Mouse (Mus musculus): ENCODE results near the gene Gpr88. TPM values are rescaled to one million over a fixed set of nuclear protein-coding genes. Genes with fewer than 3 reads are reported as not detected.

The Gpr88 gene
- polyA plus RNA-seq, 1 experiment from 2014 or later, result 0.65 TPM

GRCm38 (mm10) chr3:116252255-116253040 is 855 bp downstream of the Gpr88 start:
- peaks cover 43% of the 10 kb centered on the region for H3K27me3 ChIP-seq (ENCODE audit: control insufficient read depth, insufficient read depth, low read length)
- H3K4me1 ChIP-seq (ENCODE audit: control insufficient read depth, insufficient read depth, low read length), result peaks cover 22% of the 10 kb centered on the region; the same call in 1 of the 2 replicates
- peak overlapping the region; percentile 58 for H3K4me3 ChIP-seq (ENCODE audit: low read length)
- peak overlapping the region; percentile 48; the same call in 1 of the 2 replicates for H3K9ac ChIP-seq (ENCODE audit: low read depth, low read length)
- no peak overlapping the region for H3K27ac ChIP-seq (ENCODE audit: low read depth, low read length)
- H3K4me2 ChIP-seq (replicated peaks; ENCODE audit: low read depth, low read length), result peak overlapping the region; percentile 98
- H3K36me3 ChIP-seq (ENCODE audit: control insufficient read depth, insufficient read depth, low read length), result no peaks in the 10 kb centered on the region
- under 1% methylated on average over 46 of the region's 48 CpGs for WGBS
- peak; percentile 61 for ATAC-seq (ENCODE audit: low FRiP score, low TSS enrichment)
- H3K9me3 ChIP-seq (ENCODE audit: control insufficient read depth, low read length), result no peaks in the 10 kb centered on the region

- Histone ChIP-seq H3K4me2 (replicated peaks; ENCODE audit: low read depth, low read length) (peak overlapping the region; percentile 98), H3K9me3 (ENCODE audit: control insufficient read depth, low read length) (no peaks in the 10 kb centered on the region), H3K27ac (ENCODE audit: low read depth, low read length) (no peak overlapping the region), H3K4me1 (ENCODE audit: control insufficient read depth, insufficient read depth, low read length) (peaks cover 22% of the 10 kb centered on the region; the same call in 1 of the 2 replicates), H3K9ac (ENCODE audit: low read depth, low read length) (peak overlapping the region; percentile 48), H3K36me3 (ENCODE audit: control insufficient read depth, insufficient read depth, low read length) (no peaks in the 10 kb centered on the region), H3K27me3 (ENCODE audit: control insufficient read depth, insufficient read depth, low read length) (peaks cover 43% of the 10 kb centered on the region), H3K4me3 (ENCODE audit: low read length) (peak overlapping the region; percentile 58)
- under 1% methylated on average over 66 of the region's 86 CpGs for WGBS
- ATAC-seq (ENCODE audit: low FRiP score, low TSS enrichment), result peak; percentile 76
These were observed 1.6 kb downstream of the Gpr88 start for GRCm38 (mm10) chr3:116251481-116252254.

GRCm38 (mm10) chr3:116249026-116249425 is 4.3 kb downstream of the Gpr88 start:
- peaks cover 22% of the 10 kb centered on the region; the same call in 1 of the 2 replicates for H3K4me1 ChIP-seq (ENCODE audit: control insufficient read depth, insufficient read depth, low read length)
- H3K4me2 ChIP-seq (replicated peaks; ENCODE audit: low read depth, low read length), result no peak overlapping the region
- peaks cover 39% of the 10 kb centered on the region for H3K27me3 ChIP-seq (ENCODE audit: control insufficient read depth, insufficient read depth, low read length)
- H3K9ac ChIP-seq (ENCODE audit: low read depth, low read length), result no peak overlapping the region
- H3K27ac ChIP-seq (ENCODE audit: low read depth, low read length), result no peak overlapping the region
- WGBS, result 75% methylated on average over 2 of the region's 2 CpGs
- no peak overlapping the region for H3K4me3 ChIP-seq (ENCODE audit: low read length)
- H3K9me3 ChIP-seq (ENCODE audit: control insufficient read depth, low read length), result no peaks in the 10 kb centered on the region
- H3K36me3 ChIP-seq (ENCODE audit: control insufficient read depth, insufficient read depth, low read length), result no peaks in the 10 kb centered on the region
- ATAC-seq (ENCODE audit: low FRiP score, low TSS enrichment), result no peak

- Histone ChIP-seq H3K4me3 (ENCODE audit: low read length) (no peak overlapping the region), H3K4me1 (ENCODE audit: control insufficient read depth, insufficient read depth, low read length) (no peaks in the 10 kb centered on the region), H3K9ac (ENCODE audit: low read depth, low read length) (no peak overlapping the region), H3K27me3 (ENCODE audit: control insufficient read depth, insufficient read depth, low read length) (no peaks in the 10 kb centered on the region; the same call in 1 of the 2 replicates), H3K27ac (ENCODE audit: low read depth, low read length) (no peak overlapping the region), H3K4me2 (replicated peaks; ENCODE audit: low read depth, low read length) (no peak overlapping the region), H3K36me3 (ENCODE audit: control insufficient read depth, insufficient read depth, low read length) (no peaks in the 10 kb centered on the region), H3K9me3 (ENCODE audit: control insufficient read depth, low read length) (no peaks in the 10 kb centered on the region)
- 77% methylated on average over 6 of the region's 6 CpGs for whole genome bisulfite sequencing
- ATAC-seq (ENCODE audit: low FRiP score, low TSS enrichment), result no peak
These were observed 8.8 kb downstream of the Gpr88 start for GRCm38 (mm10) chr3:116244476-116244875.

- Histone ChIP-seq H3K4me3 (ENCODE audit: low read length) (no peak overlapping the region), H3K4me1 (ENCODE audit: control insufficient read depth, insufficient read depth, low read length) (no peaks in the 10 kb centered on the region), H3K9ac (ENCODE audit: low read depth, low read length) (no peak overlapping the region), H3K27me3 (ENCODE audit: control insufficient read depth, insufficient read depth, low read length) (no peaks in the 10 kb centered on the region), H3K4me2 (replicated peaks; ENCODE audit: low read depth, low read length) (no peak overlapping the region), H3K27ac (ENCODE audit: low read depth, low read length) (no peak overlapping the region), H3K9me3 (ENCODE audit: control insufficient read depth, low read length) (no peaks in the 10 kb centered on the region), H3K36me3 (ENCODE audit: control insufficient read depth, insufficient read depth, low read length) (no peaks in the 10 kb centered on the region)
- WGBS, result 80% methylated on average over 9 of the region's 9 CpGs
- no peak for ATAC-seq (ENCODE audit: low FRiP score, low TSS enrichment)
These were observed 10.6 kb downstream of the Gpr88 start for GRCm38 (mm10) chr3:116242685-116243084.

- Histone ChIP-seq H3K4me3 (ENCODE audit: low read length) (no peak overlapping the region), H3K36me3 (ENCODE audit: control insufficient read depth, insufficient read depth, low read length) (no peaks in the 10 kb centered on the region), H3K27ac (ENCODE audit: low read depth, low read length) (no peak overlapping the region), H3K9ac (ENCODE audit: low read depth, low read length) (no peak overlapping the region), H3K27me3 (ENCODE audit: control insufficient read depth, insufficient read depth, low read length) (no peaks in the 10 kb centered on the region), H3K9me3 (ENCODE audit: control insufficient read depth, low read length) (no peaks in the 10 kb centered on the region), H3K4me1 (ENCODE audit: control insufficient read depth, insufficient read depth, low read length) (no peaks in the 10 kb centered on the region), H3K4me2 (replicated peaks; ENCODE audit: low read depth, low read length) (no peak overlapping the region)
- 86% methylated on average over 5 of the region's 5 CpGs for WGBS
- ATAC-seq (ENCODE audit: low FRiP score, low TSS enrichment), result no peak
These were observed 15.8 kb downstream of the Gpr88 start for GRCm38 (mm10) chr3:116237527-116237926.

GRCm38 (mm10) chr3:116236856-116237255 is 16.4 kb downstream of the Gpr88 start:
- ATAC-seq (ENCODE audit: low FRiP score, low TSS enrichment), result 0 out of 2 replicates have a peak, but pooled peaks have one; percentile 39
- Histone ChIP-seq H3K4me3 (ENCODE audit: low read length) (no peak overlapping the region), H3K36me3 (ENCODE audit: control insufficient read depth, insufficient read depth, low read length) (no peaks in the 10 kb centered on the region), H3K27me3 (ENCODE audit: control insufficient read depth, insufficient read depth, low read length) (no peaks in the 10 kb centered on the region), H3K27ac (ENCODE audit: low read depth, low read length) (no peak overlapping the region), H3K9me3 (ENCODE audit: control insufficient read depth, low read length) (no peaks in the 10 kb centered on the region), H3K4me1 (ENCODE audit: control insufficient read depth, insufficient read depth, low read length) (no peaks in the 10 kb centered on the region), H3K9ac (ENCODE audit: low read depth, low read length) (no peak overlapping the region), H3K4me2 (replicated peaks; ENCODE audit: low read depth, low read length) (no peak overlapping the region)
- WGBS, result 72% methylated on average over 4 of the region's 4 CpGs

GRCm38 (mm10) chr3:116233515-116233914 is 19.8 kb downstream of the Gpr88 start:
- no peaks in the 10 kb centered on the region for H3K36me3 ChIP-seq (ENCODE audit: control insufficient read depth, insufficient read depth, low read length)
- no peaks in the 10 kb centered on the region for H3K9me3 ChIP-seq (ENCODE audit: control insufficient read depth, low read length)
- no peak overlapping the region for H3K4me3 ChIP-seq (ENCODE audit: low read length)
- 86% methylated on average over 3 of the region's 3 CpGs for WGBS
- H3K27me3 ChIP-seq (ENCODE audit: control insufficient read depth, insufficient read depth, low read length), result no peaks in the 10 kb centered on the region
- H3K9ac ChIP-seq (ENCODE audit: low read depth, low read length), result no peak overlapping the region
- ATAC-seq (ENCODE audit: low FRiP score, low TSS enrichment), result no peak
- no peak overlapping the region for H3K4me2 ChIP-seq (replicated peaks; ENCODE audit: low read depth, low read length)
- no peaks in the 10 kb centered on the region for H3K4me1 ChIP-seq (ENCODE audit: control insufficient read depth, insufficient read depth, low read length)
- H3K27ac ChIP-seq (ENCODE audit: low read depth, low read length), result no peak overlapping the region

- Histone ChIP-seq H3K27ac (ENCODE audit: low read depth, low read length) (no peak overlapping the region), H3K9ac (ENCODE audit: low read depth, low read length) (no peak overlapping the region), H3K9me3 (ENCODE audit: control insufficient read depth, low read length) (no peaks in the 10 kb centered on the region), H3K4me3 (ENCODE audit: low read length) (no peak overlapping the region), H3K4me2 (replicated peaks; ENCODE audit: low read depth, low read length) (no peak overlapping the region), H3K4me1 (ENCODE audit: control insufficient read depth, insufficient read depth, low read length) (no peaks in the 10 kb centered on the region), H3K36me3 (ENCODE audit: control insufficient read depth, insufficient read depth, low read length) (no peaks in the 10 kb centered on the region), H3K27me3 (ENCODE audit: control insufficient read depth, insufficient read depth, low read length) (no peaks in the 10 kb centered on the region)
- no peak for ATAC-seq (ENCODE audit: low FRiP score, low TSS enrichment)
- WGBS, result 75% methylated on average over 5 of the region's 5 CpGs
These were observed 20.5 kb downstream of the Gpr88 start for GRCm38 (mm10) chr3:116232763-116233162.

Data from kidney, embryonic 14.5 days (tissue).